Mouse (Mus musculus) limb, embryonic 14.5 days (tissue): Measurements from ENCODE around the gene Lsamp. TPM values are rescaled to one million over a fixed set of nuclear protein-coding genes. Genes with fewer than 3 reads are reported as not detected.

Experiments used
- ATAC-seq: fragments of 200-750 bp; cut with Nextera tagmentation; 2 replicates; pipeline ENCODE4 v1.8.0; 2017; ENCODE audit warnings: low read depth, moderate number of reproducible peaks, moderate TSS enrichment; ENCODE audit not compliant: low FRiP score
- DNase-seq: peaks from one replicate; pipeline ENCODE4 v3.0.0-alpha.2; 2015; ENCODE audit warnings: low spot score
- H3K27ac ChIP-seq: fragments of 300-500 bp; sonication (generic); replicated peaks from 2 replicates; pipeline ENCODE4 v1.5.1; 2014; ENCODE audit warnings: low read depth, mild to moderate bottlenecking, low read length, moderate library complexity, mixed read lengths
- H3K27me3 ChIP-seq: fragments of 300-500 bp; sonication (generic); 2 replicates; pipeline ENCODE4 v1.6.1; 2014; ENCODE audit warnings: low read length, mixed read lengths; ENCODE audit not compliant: control insufficient read depth, insufficient read depth
- H3K36me3 ChIP-seq: fragments of 300-500 bp; sonication (generic); 2 replicates; pipeline ENCODE4 v1.6.1; 2014; ENCODE audit warnings: mild to moderate bottlenecking, low read length, moderate library complexity, mixed read lengths; ENCODE audit not compliant: control insufficient read depth, insufficient read depth
- H3K4me1 ChIP-seq: fragments of 300-500 bp; sonication (generic); 2 replicates; pipeline ENCODE4 v1.6.1; 2014; ENCODE audit warnings: antibody characterized with exemption, low read length, mixed read lengths; ENCODE audit not compliant: control insufficient read depth, insufficient read depth
- H3K4me2 ChIP-seq: fragments of 300-500 bp; sonication (generic); replicated peaks from 2 replicates; pipeline ENCODE4 v1.6.1; 2014; ENCODE audit warnings: low read depth, mild to moderate bottlenecking, low read length, moderate library complexity; ENCODE audit not compliant: severe bottlenecking
- H3K4me3 ChIP-seq: fragments of 300-500 bp; sonication (generic); replicated peaks from 2 replicates; pipeline ENCODE4 v1.5.1; 2014; ENCODE audit warnings: low read length
- H3K9ac ChIP-seq: fragments of 300-500 bp; sonication (generic); 2 replicates; pipeline ENCODE4 v1.6.1; 2014; ENCODE audit warnings: mild to moderate bottlenecking, low read depth, low read length, moderate library complexity; ENCODE audit not compliant: severe bottlenecking
- H3K9me3 ChIP-seq: fragments of 300-500 bp; sonication (generic); 2 replicates; pipeline ENCODE4 v1.6.1; 2016; ENCODE audit warnings: low read length; ENCODE audit not compliant: control insufficient read depth
- POLR2A ChIP-seq: fragments of 200-500 bp; IDR thresholded peaks from 2 replicates; pipeline ENCODE4 v1.8.0; 2012; ENCODE audit warnings: inconsistent platforms, mild to moderate bottlenecking, moderate library complexity, borderline replicate concordance; ENCODE audit not compliant: insufficient read depth, insufficient read length; ENCODE audit errors: extremely low read depth
- WGBS: fragments of 180-500 bp; shearing (Covaris S2); extraction: QIAGEN DNeasy Blood & Tissue Kit; methylation state at CpG from one replicate; pipeline ENCODE4 v1.1.7; 2014; 5-methylcytosine and 5-hydroxymethylcytosine counted together
- polyA plus RNA-seq, 2 experiments: library from polyadenylated mRNA; depleted of rRNA in 1 of 2; stranded (reverse) in 1 of 2; unstranded in 1 of 2; fragments of >200 nt; fragmentation: Nextera tagmentation in 1 of 2; extraction: Ambion mirVana in 1 of 2; gene quantifications; 2 replicates each; pipeline versions ENCODE4 v1.2.1 to v1.2.3; 2012 to 2014

The Lsamp gene
- polyA plus RNA-seq, 2 experiments = 5.3 to 11.8 TPM

DNA sequence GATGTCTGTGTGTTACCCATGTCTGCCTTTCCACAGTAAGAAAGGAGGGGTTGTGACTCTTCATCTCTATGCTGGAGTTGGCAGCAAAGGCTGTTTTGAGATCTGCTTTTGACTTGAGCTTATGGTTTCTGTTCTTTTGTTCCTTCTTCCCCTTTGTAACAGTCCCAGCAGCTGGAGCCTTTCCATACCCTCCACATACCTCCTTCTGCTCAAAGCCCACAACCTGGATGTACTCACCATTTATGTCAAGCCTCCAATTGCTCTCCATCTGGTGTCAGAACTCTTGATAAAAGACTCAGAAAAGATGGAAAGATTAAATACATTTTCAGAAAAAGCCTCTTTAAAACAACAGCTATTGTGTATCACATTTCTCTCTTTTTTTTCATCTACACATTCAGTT, 847.4 kb downstream of the Lsamp start:
- no peak for ATAC-seq
- Histone ChIP-seq H3K4me3 (no peak overlapping the region), H3K36me3 (no peaks in the 10 kb centered on the region), H3K4me1 (no peaks in the 10 kb centered on the region), H3K27me3 (no peaks in the 10 kb centered on the region), H3K4me2 (no peak overlapping the region), H3K9ac (no peak overlapping the region), H3K27ac (no peak overlapping the region), H3K9me3 (no peaks in the 10 kb centered on the region)
- TF ChIP-seq POLR2A = no peak
- DNase-seq = no peak

GRCm38 (mm10) chr16:40841765-40842164, 857.6 kb downstream of the Lsamp start:
- 63% methylated on average over 1 of the region's 1 CpGs for whole genome bisulfite sequencing
- H3K9me3 ChIP-seq = no peaks in the 10 kb centered on the region
- no peak overlapping the region for H3K4me2 ChIP-seq
- no peak for TF ChIP-seq POLR2A
- no peak overlapping the region for H3K27ac ChIP-seq
- no peaks in the 10 kb centered on the region for H3K36me3 ChIP-seq
- ATAC-seq (no peak), DNase-seq (no peak)
- H3K9ac ChIP-seq = no peak overlapping the region
- no peak overlapping the region for H3K4me3 ChIP-seq
- H3K4me1 ChIP-seq = no peaks in the 10 kb centered on the region
- H3K27me3 ChIP-seq = no peaks in the 10 kb centered on the region

- no peaks in the 10 kb centered on the region for H3K36me3 ChIP-seq
These were observed 882.6 kb downstream of the Lsamp start for GRCm38 (mm10) chr16:40866733-40867132.

DNA sequence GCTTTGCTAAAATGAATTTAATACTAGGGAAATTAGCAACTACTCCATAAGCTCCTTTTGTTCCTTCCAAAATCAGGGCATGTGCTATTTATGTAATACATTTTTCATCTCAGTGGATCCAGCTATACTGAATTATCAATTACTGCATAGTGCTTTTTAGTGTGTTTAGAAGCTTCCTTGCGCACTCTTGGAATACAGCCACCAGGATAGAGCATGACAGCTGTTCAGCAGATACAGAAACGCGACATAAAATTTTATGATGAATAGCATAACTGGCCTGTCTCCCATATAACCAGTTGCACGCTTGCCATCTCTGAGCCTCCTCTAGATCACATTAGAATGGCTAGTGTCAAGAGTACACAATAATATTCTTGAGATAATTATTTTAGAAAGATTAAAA, 894.1 kb downstream of the Lsamp start:
- Histone ChIP-seq H3K36me3 (no peaks in the 10 kb centered on the region), H3K27ac (no peak overlapping the region), H3K9ac (no peak overlapping the region), H3K4me3 (no peak overlapping the region), H3K9me3 (no peaks in the 10 kb centered on the region), H3K4me1 (no peaks in the 10 kb centered on the region), H3K4me2 (no peak overlapping the region), H3K27me3 (no peaks in the 10 kb centered on the region)
- 52% methylated on average over 4 of the region's 4 CpGs for WGBS
- DNase-seq = peak; percentile 40
- ATAC-seq = no peak
- TF ChIP-seq POLR2A = no peak

More at GRCm38 (mm10) chr16:40866733-40867132, 882.6 kb downstream of the Lsamp start:
- no peak overlapping the region for H3K4me2 ChIP-seq
- no peaks in the 10 kb centered on the region for H3K27me3 ChIP-seq
- no peak overlapping the region for H3K27ac ChIP-seq
- no peak overlapping the region for H3K9ac ChIP-seq
- H3K4me1 ChIP-seq = no peaks in the 10 kb centered on the region
- no peak for TF ChIP-seq POLR2A
- no peak for DNase-seq
- no peaks in the 10 kb centered on the region for H3K9me3 ChIP-seq
- H3K4me3 ChIP-seq = no peak overlapping the region
- ATAC-seq = no peak

DNA sequence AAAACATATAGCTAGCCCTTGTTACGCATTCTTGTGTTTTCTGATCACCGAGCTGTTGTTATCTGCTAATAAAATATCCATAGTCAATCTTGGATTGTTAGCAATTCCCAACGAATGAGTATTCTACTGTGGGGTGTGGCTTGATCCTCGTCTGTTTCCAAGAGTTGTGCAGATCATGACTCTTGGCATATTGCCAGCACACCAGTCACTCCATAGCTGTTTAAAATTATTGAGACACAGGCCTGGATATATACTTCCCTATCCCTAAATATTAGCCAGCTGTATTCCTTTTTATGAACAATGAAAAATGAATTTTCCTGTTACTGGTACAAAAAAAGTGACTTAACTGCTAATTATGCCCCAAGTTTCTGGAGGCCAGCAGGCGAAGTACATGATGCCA, 897.8 kb downstream of the Lsamp start:
- H3K27ac ChIP-seq = no peak overlapping the region
- H3K4me3 ChIP-seq = no peak overlapping the region
- TF ChIP-seq POLR2A = no peak
- 52% methylated on average over 5 of the region's 5 CpGs for WGBS
- no peak overlapping the region for H3K9ac ChIP-seq
- no peaks in the 10 kb centered on the region for H3K9me3 ChIP-seq
- ATAC-seq (peak; percentile 55; the same call in 1 of the 2 replicates), DNase-seq (peak; percentile 57)
- H3K27me3 ChIP-seq = no peaks in the 10 kb centered on the region
- H3K36me3 ChIP-seq = no peaks in the 10 kb centered on the region
- H3K4me1 ChIP-seq = no peaks in the 10 kb centered on the region
- H3K4me2 ChIP-seq = no peak overlapping the region

- Histone ChIP-seq H3K4me3 (no peak overlapping the region), H3K27ac (no peak overlapping the region), H3K36me3 (no peaks in the 10 kb centered on the region), H3K4me2 (no peak overlapping the region), H3K9ac (no peak overlapping the region), H3K9me3 (no peaks in the 10 kb centered on the region), H3K4me1 (0 out of 2 replicates have a peak, but pooled peaks cover 7% of the 10 kb centered on the region), H3K27me3 (no peaks in the 10 kb centered on the region)
- WGBS = 14% methylated on average over 7 of the region's 7 CpGs
- ATAC-seq = no peak
- TF ChIP-seq POLR2A = no peak
- DNase-seq = peak; percentile 30
These were observed 907.2 kb downstream of the Lsamp start for GRCm38 (mm10) chr16:40891338-40891737.
